Mouse (Mus musculus) left cerebral cortex, adult 11 months (tissue): ENCODE results near the gene Plcb4.
"Not testable (repeated sequence)": the region's sequence is repeated elsewhere in the genome, so short reads cannot be mapped to it uniquely, and the experiment has no call there.

ENCODE experiments used
- DNase-seq: peaks from one replicate; pipeline ENCODE4 v3.0.0; 2022; ENCODE audit warnings: low spot score

Plcb4 gene

DNA sequence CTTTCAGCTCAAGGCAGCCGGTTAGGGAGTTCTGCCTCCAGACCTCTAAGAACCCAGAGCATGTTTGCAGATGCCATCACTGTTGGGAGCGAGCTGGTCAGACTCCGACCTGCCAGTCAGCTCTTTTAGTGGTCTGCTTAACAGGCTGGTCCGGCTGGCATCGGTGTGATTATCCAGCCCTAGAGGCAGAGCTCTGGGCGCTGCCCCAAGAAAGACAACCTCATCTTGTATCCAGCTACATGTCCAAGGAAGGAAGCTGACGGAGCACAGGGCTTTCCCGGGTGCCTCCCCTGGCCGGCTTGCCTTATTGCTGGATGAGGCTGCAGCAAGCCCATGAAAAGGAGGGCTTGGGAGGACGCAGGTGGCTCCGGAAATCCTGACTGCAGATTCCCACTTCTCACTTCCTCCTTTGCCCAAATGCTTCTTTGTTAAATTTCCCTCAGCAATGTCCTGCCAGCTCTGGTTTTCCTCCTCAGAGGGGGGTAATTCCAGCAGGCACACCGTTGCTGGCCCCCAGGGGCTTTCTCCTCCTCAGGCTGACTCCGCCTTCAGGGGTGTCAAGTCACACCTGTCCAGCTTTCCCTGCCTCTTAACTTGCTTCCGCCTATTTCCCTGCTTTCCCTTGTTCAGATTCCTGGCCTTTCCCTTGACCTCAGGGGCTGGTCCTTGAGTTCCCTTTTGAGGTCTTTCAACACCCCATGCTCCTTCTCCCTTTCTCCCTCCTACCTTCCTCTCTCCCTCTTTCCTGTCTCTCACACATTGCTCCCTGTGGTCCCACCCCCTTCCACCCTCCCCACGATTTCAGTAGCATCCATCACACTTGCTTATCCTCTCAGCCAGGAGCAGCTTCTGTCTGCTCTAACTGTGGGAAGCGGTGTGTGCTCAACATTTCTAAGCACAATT is 58.7 kb downstream of the Plcb4 start:
- DNase-seq, result no peak

DNA sequence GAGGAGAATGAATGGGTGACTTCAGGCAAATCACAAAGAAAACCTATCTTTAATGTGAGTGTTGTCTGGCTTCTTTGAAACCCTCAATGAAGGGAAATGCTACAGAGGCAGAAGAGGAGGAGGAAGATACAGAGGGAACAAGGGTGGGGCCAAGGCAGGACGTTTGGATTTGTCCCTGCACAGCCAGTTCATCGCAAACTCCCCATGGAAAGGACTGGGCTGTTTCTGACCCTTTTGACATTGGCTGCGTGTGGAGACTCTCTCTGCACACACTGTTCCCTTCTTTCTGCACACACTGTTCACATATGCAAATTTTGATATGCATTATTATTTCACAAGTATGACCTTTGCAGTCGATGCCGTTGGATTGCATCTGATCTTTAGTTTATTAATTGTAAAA is 63.3 kb downstream of the Plcb4 start:
- DNase-seq, result no peak

DNA sequence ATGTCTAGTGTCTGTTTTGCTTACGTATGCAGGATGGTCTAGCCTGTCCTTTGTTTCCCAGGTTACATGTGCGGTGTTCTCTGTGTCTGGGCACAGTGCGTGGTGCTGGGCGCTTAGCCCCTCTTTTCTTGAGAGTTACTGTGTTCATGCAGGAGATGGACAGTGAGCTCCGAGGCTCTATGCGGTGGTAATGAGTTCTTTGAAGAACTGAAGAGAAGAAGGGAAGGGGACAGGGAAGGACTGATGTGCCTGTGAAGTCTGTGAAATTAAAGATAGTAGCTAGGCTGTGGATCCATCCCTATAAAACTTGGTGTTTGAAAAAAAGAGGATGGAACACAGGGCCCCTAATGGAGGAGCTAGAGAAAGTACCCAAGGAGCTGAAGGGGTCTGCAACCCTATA is 64.6 kb downstream of the Plcb4 start:
- DNase-seq, result no peak

DNA sequence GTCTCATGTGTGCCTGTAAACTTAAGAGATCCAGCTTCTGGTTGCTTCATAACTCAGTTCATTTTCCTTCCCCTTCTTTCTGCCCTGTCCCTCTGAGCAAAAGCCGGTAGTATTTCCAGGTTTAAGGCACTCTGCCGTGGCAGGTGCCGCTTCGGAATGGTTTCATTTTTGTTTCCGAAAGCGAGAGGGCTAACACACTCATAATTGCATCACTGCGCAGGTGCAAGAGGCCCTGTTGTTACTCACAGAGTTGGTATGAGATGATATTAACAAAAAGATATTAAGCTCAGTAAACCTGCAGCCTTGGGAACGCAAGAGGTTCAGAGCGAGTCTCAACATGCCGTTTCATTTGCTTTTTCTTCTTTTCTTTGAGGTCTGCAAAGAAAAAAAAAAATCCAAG is 65.7 kb downstream of the Plcb4 start:
- DNase-seq, result no peak

DNA sequence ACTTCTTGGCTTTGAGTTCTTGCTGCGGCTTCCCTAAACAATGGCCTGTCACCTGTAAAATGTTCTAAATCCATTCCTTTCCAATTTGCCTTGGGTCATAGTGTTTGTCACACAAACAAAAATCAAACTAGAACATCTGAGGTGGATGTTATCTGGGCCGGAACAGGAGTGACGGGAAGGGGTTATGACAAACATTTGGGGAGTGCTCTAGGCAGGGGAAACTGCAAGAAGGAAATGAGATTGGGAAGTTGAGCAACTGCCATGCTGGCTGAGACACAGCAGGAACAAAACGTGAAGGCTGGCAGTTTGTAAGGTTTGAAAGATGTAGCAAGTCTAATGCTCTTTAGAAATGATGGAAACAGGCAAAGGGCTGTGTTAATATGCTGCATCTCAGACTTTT is 66.6 kb downstream of the Plcb4 start:
- no peak for DNase-seq

DNA sequence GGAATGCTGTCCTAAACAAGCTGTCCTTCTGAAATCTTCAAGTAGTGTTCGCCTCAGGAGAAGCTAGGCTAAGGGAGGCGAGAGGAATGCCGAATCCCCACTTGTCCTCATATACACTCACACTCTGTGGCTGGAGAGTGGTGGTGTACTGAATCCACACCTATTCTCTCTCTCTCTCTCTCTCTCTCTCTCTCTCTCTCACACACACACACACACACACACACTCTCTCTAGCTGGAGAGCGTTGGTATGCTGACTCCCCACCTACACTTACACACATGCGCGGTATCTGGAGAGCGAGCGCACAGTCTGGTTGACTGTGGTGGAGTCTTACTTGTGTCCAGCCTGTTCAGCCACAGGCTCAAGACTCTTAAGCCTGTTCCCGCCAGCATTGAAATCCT is 68.3 kb downstream of the Plcb4 start:
- DNase-seq, result no peak

DNA sequence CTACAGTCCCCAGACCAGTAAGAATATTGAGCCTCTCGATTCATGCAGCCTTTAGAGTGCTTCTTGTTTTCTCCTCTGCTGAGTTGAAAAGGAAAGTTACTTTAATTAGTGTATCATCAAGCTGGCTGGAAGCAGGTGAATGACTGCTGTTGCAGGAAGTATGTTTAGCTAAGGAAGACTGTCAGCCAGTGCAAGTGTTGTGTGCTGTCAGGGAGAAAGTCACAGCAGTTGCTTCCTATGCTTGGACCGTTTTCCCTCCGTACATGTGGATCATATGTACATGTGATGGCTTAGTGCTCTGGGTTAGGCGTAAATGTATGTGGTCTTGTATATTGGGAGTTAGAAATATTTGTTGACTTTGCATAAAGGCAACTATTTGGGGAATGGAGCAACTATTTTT is 69.1 kb downstream of the Plcb4 start:
- DNase-seq, result no peak

DNA sequence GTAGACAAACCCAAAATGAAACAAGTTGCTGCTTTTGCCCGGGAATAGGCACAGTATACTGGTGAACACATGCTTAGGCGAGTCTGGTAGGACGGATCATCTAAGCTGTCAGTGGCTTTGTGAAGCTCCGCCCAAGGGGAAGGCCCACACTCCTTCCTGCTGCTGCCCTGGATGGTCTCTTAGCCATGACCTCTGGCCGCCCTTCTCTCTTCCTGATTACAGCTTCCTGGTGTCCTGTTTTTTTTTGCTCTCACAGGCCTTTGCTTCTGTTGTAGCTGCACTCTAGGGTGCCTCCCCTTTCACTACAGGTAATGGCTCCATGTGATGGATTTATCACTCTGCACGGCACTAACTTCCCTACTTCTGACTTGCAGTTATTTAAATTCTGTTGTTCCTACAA is 72.8 kb downstream of the Plcb4 start:
- no peak for DNase-seq

DNA sequence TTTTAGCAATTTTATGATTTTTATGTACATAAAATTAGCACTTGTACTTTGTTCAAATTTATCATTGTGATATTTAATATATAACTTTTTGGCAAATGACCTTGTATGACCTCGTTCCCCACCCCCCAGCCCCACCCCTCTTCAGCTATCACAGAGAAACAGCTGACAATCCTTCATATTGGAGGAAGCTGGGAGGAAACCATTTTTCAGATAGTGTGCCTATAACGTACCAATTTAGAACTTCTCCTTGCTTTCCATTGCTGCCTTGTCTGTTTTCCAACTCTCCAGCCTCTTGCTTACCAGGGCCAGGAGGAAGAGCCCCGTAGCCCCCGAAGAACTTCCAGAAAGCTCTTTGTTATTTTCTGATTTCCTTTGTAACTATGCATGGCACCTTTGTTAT is 73.8 kb downstream of the Plcb4 start:
- DNase-seq, result no peak

DNA sequence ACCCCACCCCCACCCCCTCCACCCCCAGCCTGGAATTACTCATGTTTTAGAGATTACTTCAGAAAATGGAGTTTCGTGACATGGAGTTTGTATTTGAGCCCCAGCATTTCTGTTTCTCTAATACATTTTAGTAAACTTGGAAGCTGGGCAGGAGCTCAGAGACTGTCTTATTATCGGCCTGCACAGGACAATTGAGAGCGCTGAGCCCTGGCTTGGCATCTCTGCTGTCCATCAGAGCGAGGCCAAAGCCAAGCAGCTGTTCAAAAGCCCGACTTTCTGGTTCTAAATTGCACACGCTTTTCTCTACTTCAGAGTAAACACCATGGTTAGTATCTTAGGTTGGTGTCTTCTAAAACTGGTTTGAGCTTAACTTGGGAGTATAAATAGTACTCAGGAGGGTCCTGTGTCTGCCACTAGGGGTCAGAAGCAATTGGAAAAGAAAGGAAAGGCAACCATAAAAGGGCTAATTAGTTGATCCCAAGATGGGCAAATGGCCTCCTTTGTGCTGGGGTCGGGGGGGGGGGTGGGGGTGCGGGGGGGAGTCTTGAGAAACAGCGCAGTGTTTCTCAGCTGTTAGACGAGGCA is 75.2 kb downstream of the Plcb4 start:
- DNase-seq, result no peak

DNA sequence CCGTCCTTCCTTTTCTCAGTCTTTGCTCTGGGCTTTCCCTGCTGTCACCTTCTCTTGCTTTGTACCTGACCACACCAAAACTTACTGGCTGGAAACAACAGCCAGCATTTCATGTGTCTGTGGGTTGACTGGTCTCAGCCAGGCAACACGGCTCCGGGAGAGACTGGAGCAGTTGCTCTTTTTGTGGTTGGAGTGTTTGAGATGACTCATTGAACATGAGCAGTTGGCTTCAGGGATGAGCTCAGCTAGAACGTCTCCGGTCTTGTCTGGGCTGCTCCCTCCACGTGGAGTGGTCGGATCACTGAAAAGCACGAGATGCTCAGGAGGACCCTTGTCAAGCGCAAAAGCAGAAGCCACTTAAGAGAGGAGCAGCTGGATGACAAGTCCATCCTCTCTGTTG is 78.7 kb downstream of the Plcb4 start:
- DNase-seq, result no peak

DNA sequence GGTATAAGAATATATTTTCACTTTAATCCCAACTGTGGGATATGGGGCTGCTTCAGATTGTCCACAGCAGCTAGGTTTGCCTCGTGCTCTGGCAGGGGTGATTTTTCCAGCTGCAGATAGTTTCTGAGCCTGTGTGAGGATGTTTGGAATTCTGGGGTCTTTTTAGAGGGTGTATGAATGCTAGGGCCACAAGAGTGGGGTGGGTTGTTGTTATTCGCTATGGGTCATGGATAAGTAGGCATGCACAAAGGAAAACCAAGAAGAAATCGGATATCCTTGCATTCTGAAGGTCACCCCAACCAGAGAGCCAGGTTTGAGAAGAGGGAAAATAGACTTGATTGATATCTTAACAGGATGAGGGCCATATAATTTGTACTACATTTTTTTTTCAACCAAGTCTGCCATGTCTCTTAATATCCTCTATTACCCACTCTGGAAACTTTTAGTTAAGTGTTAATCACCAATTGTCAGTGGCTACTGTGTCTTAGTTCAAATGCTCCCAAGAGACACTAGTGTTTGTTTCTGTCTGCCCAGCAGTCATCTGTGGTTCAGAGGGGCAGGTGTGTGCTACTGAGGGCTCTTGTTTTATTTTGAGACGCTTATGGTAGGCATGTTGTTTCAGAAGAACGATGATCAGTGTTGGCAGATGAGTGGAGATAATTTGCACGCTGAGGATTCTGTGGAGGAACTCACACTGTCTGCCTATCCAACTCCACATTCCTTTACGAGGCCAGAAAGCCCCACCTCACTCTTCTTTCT is 79.4 kb downstream of the Plcb4 start:
- DNase-seq, result not testable (repeated sequence)

DNA sequence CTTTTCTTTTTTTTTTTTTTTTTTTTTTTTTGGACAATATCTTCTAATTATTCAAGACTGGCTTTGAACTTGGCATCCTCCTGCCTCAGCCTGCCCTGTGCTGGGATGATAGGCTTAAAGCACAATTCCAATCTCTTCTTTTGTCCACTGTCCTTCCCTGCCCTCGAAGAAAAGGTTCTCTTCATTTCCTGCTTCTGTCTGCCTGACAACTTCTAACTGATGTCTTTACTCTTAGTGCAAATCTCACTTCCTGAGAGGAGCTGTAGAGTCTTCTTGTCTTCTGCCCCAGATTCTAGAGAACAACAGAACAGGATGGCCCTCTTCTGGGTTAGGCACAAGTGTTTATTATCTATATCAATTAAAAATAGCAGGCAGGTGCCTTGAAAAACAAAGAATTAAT is 80.1 kb downstream of the Plcb4 start:
- no peak for DNase-seq

DNA sequence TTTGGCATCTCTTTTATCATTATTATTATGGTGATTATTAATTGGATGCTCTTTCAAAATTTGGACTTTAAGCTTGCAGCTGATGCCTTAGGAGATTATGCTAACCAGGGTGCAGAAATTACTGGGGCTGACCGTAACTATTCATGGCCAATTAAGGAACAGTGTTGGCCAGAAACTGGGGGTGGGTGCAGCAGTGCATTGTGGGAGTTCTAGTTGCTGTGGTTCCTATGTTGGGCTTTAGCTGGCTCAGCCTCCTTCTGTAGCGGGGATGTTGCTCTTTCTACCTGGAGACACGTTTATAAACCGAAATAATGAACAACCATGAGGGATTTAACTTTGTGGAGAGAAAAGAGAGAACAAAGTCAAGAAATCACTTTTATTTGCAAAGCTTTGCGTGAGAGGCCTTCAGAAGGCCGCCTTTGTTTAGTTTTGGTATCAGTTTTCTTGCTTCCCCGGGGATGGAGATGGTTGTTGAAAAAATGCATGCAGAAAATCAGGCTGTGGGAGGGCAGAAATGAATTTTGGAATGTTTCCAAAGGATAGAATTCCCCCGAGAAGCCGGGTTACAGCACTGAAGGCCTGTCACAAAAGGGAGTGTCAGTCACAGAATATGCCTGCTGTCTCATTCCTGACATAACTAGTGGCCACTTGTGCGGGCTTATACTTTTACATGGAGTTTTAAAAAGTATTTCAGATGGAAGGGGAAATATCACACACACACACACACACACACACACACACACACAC is 84.3 kb downstream of the Plcb4 start:
- DNase-seq, result no peak

DNA sequence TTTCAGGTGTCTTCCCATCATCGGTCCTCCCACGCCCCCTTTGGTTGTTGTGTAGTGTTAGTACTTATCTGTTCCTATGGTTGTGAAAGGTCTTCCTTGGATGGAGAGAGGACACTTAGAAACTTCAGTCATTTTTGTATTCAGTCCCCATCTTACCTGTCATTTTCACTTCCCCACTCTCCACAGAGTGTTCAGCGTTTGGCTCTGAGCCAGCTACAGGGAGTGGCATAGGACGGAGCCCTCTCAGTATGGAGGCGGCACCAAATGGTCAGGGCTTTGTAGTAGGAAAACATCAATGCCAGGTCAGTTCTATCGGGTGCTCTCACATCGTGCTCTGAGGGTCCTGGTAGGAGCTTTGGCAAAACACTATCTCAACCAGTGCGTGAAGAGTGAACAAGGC is 85.9 kb downstream of the Plcb4 start:
- DNase-seq, result no peak

DNA sequence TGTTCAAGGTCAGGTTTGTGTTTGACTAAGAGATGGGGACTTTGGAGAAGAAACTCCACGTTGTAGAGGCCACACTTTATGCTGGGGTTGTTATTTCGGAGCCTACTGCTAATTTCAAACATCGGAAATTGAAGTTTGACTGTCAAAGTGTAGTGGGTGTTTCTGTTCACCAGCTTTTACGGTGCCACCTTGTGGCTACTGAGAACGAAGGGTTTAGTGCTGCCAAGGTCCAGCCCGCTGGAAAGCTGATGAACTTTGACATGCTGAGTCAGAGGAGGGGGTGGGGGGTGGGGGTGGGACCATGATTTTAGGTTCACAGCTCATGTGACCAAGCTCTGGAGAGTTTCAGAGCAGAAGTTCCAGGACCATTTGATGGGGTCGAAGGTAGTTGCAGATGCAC is 86.3 kb downstream of the Plcb4 start:
- no peak for DNase-seq

DNA sequence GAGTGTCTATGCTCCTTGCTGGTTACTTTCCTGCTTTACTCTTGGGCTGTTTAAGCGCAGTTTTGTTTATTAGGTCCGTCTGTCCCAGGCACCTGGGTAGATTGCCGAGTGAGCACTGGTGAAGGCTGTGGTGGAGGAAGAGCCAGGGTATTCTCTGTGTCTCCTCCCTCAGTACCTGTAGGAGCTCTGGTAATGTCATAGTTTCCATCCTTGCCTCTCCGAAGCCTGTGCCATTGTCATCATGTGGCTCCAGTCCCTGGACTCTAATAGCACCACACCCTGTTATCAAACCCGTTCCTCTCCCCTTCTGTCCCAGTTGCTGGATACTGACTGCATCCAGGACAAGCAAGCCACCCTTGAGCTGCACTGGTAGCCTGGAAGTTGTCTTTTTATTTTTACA is 89.6 kb downstream of the Plcb4 start:
- DNase-seq, result no peak

DNA sequence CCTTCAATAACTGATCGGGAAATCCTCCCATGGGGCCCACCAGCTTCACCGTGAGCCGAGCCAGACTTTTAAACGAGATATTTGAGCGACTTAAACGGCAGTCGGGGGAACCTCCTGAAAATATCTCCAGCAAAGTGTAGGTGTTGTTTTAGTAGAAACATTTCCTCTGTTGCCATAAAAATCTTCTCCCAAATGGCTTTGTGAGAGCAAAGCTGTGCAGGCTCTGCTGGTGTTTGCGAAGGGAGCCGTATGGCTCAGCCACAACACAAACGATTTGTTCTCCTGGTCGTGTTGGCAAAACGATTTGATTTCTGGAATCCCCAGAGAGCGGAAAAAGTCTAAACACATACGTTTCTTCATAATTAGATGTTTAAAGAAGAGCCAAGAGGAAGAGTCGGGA is 90.8 kb downstream of the Plcb4 start:
- DNase-seq, result no peak

DNA sequence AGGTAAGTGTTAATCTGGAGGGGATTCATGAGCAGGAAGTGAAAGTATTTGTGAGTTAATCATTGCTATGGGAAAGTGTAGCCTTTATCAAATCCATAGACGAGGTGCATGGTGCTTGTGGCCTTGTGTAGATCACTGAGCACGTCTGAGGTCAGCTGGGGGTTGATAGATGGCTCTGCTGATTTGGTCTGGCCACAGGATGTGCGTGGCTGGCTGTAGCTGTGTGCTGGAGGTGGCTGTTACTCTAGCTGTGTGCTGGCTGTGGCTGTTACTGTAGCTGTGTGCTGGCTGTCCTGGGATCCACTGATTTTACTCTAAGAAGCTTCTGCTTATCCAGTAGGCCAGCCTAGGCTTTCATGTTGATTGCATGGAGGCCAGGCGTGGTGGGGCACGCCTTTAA is 91.9 kb downstream of the Plcb4 start:
- DNase-seq, result no peak

DNA sequence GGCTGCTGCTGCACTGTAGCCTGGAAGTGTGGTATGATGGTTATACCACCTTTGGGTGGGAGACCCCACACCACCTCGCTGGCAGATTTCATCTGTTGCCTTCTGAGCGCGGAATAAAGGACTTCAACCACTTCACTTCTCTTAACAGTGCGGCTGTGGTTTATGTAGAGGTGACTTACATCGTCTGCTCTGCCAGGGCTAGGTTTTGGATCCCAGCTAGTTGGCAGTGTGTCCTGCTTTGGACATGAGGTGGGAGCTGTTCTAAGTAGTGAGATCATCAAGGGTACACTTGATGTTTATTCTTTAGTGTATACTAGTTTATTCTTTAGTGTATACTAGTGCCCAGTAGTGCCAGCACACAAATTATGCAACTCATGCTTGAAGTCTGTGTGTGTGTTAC is 97.0 kb downstream of the Plcb4 start:
- DNase-seq, result no peak

DNA sequence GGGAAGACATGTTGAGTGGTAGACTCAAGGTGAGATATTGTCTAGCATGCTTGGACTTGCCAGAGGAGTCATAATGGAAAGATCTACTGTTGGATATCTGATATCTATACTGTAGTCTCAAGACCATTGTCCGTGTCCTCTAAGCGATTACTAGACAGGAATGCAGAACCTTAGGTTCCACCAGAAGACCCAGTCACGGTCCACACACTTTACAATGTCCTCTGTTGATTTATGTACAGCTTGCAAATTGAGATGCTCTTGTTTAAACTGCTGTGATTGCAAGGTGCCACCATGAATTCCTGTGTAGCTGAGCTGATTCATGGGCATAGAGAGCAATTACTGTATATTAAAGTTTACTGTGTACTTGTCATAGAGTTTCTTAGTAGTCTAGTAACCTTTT is 98.7 kb downstream of the Plcb4 start:
- DNase-seq, result no peak

DNA sequence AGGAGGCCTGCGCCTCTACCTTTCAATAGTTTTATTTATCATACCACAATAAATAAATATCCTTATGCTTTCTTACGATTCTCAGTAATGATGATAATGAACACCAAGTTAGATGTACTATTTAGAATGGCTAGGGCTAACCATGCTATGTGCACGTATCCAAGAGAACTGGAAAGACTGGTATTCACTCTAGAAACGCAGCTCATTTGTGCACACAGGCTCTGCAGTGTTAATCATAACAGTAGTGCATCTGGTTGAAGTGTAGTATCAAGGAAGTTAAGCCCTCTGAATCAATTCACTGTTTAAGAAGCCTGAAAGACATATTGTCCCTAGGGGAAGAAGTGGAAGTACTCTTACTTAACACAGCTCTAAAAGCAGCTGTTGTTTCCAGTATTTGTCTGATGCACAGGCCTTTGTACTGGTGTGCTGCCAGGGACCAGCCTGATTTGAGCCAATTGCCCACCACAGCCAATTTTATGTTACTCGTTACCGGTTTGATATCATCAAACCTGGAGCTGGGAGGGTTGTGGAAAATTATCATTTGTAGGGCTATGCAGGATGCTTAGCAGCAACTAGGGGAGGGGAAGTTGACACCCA is 100.8 kb downstream of the Plcb4 start:
- DNase-seq, result no peak
